Mouse (Mus musculus): ENCODE results near the gene Gucy2g. TPM values are rescaled to one million over a fixed set of nuclear protein-coding genes. Genes with fewer than 3 reads are reported as not detected.

Gucy2g gene
- polyA plus RNA-seq, 1 experiment from 2014 or later, result not detected

GRCm38 (mm10) chr19:55253570-55254441 lies 12.8 kb upstream of the Gucy2g start:
- WGBS, result under 1% methylated on average over 32 of the region's 32 CpGs
- Histone ChIP-seq H3K4me3 (ENCODE audit: low read depth, low read length) (peak overlapping the region; percentile 44), H3K27ac (ENCODE audit: low read depth, low read length) (peak overlapping the region; percentile 25; the same call in 1 of the 2 replicates), H3K4me2 (replicated peaks; ENCODE audit: low read depth, low read length) (peak overlapping the region; percentile 78), H3K36me3 (ENCODE audit: control insufficient read depth, insufficient read depth, low read length) (no peaks in the 10 kb centered on the region), H3K9ac (ENCODE audit: low read depth, low read length) (peak overlapping the region; percentile 69), H3K9me3 (ENCODE audit: control insufficient read depth, low read length) (no peaks in the 10 kb centered on the region), H3K27me3 (ENCODE audit: control insufficient read depth, insufficient read depth, low read length) (no peaks in the 10 kb centered on the region), H3K4me1 (replicated peaks; ENCODE audit: control insufficient read depth, insufficient read depth, low read length) (no peaks in the 10 kb centered on the region)
- ATAC-seq (ENCODE audit: low FRiP score), result peak; percentile 81
- DNase-seq (ENCODE audit: low spot score), result peak; percentile 70

- ATAC-seq (ENCODE audit: low FRiP score), result no peak
- DNase-seq (ENCODE audit: low spot score), result no peak
- WGBS, result 1% methylated on average over 9 of the region's 9 CpGs
These were observed 12.2 kb upstream of the Gucy2g start for GRCm38 (mm10) chr19:55253239-55253569.

DNA sequence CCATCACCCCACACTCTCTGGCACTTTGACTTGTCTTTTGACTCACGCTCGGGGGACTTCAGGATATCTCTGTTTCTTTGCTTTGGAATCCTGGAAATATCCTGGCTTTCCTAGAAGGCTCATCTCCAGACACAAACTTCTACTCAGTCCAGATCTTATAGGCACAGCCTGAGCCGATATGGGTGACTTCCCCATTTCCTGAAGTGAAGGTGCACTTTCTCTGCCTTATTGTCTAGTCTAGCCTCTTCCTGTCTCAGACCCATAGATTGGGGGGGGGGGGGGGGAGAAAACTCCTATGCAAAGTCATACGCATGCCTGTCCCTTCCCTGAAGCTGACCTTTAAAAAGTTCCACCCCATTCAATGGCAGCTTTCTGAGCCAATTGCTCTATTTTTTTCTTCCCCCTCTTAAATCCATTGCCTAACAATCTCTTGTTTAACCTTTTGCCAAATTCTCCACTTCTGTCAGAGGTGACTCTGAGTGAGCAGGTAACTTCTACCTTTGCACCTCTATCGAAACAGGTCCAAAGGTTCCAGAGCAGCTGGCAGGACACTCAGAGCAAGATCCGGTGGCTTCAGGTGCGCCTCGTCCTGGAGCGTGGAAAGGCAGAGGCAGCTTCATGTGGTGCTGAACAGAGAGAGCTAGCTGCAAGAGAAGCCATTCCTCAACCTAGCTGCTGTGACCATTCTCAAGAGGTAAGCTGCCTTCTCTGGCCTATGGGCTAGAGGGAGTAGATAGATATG lies 10.5 kb upstream of the Gucy2g start, which contains the start of gene Acsl5:
Acsl5 (plus strand) TSS at position 556 of the 742 bp plus-strand sequence.
- no peak within 1 kb of the TSS for H3K9ac ChIP-seq (ENCODE audit: low read depth, low read length)
- no peaks in the 10 kb centered on the region for H3K36me3 ChIP-seq (ENCODE audit: control insufficient read depth, insufficient read depth, low read length)
- no peaks in the 10 kb centered on the region for H3K9me3 ChIP-seq (ENCODE audit: control insufficient read depth, low read length)
- no peak for DNase-seq (ENCODE audit: low spot score)
- no peaks in the 10 kb centered on the region for H3K4me1 ChIP-seq (replicated peaks; ENCODE audit: control insufficient read depth, insufficient read depth, low read length)
- no peak for ATAC-seq (ENCODE audit: low FRiP score)
- no peaks in the 10 kb centered on the region for H3K27me3 ChIP-seq (ENCODE audit: control insufficient read depth, insufficient read depth, low read length)
- H3K27ac ChIP-seq (ENCODE audit: low read depth, low read length), result no peak within 1 kb of the TSS
- no peak within 1 kb of the TSS for H3K4me3 ChIP-seq (ENCODE audit: low read depth, low read length)
- H3K4me2 ChIP-seq (replicated peaks; ENCODE audit: low read depth, low read length), result no peak within 1 kb of the TSS
- 95% methylated on average over 9 of the region's 9 CpGs for WGBS

More at GRCm38 (mm10) chr19:55253239-55253569, 12.2 kb upstream of the Gucy2g start:
- peak overlapping the region; percentile 44 for H3K4me3 ChIP-seq (ENCODE audit: low read depth, low read length)
- no peak overlapping the region for H3K27ac ChIP-seq (ENCODE audit: low read depth, low read length)
- no peaks in the 10 kb centered on the region for H3K4me1 ChIP-seq (replicated peaks; ENCODE audit: control insufficient read depth, insufficient read depth, low read length)
- peak overlapping the region; percentile 69 for H3K9ac ChIP-seq (ENCODE audit: low read depth, low read length)
- no peaks in the 10 kb centered on the region for H3K9me3 ChIP-seq (ENCODE audit: control insufficient read depth, low read length)
- H3K4me2 ChIP-seq (replicated peaks; ENCODE audit: low read depth, low read length), result peak overlapping the region; percentile 78
- H3K36me3 ChIP-seq (ENCODE audit: control insufficient read depth, insufficient read depth, low read length), result no peaks in the 10 kb centered on the region
- no peaks in the 10 kb centered on the region for H3K27me3 ChIP-seq (ENCODE audit: control insufficient read depth, insufficient read depth, low read length)

DNA sequence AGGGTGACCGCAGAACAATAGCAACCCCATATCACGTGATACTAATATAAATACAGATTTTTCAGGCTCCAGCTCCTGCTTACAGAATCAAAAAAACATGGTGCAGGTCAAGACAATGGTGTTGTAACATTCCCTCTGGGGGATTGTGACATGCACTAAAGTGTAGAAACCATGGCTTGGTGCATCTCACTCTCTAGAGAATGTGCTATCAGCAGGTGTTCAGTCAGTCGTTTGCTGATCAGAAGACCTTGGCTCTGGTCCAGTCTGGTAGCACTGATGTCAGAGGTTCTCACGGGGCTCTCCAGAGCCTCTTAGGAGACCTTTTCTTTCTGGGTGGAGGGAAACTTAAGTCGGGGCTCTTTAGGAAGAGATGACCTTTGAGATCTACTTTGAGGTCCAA lies 9.4 kb upstream of the Gucy2g start:
- ATAC-seq (ENCODE audit: low FRiP score) (no peak), DNase-seq (ENCODE audit: low spot score) (no peak)
- H3K9ac ChIP-seq (ENCODE audit: low read depth, low read length), result no peak overlapping the region
- H3K9me3 ChIP-seq (ENCODE audit: control insufficient read depth, low read length), result no peaks in the 10 kb centered on the region
- no peaks in the 10 kb centered on the region for H3K27me3 ChIP-seq (ENCODE audit: control insufficient read depth, insufficient read depth, low read length)
- H3K4me1 ChIP-seq (replicated peaks; ENCODE audit: control insufficient read depth, insufficient read depth, low read length), result no peaks in the 10 kb centered on the region
- no peak overlapping the region for H3K27ac ChIP-seq (ENCODE audit: low read depth, low read length)
- H3K4me2 ChIP-seq (replicated peaks; ENCODE audit: low read depth, low read length), result no peak overlapping the region
- H3K36me3 ChIP-seq (ENCODE audit: control insufficient read depth, insufficient read depth, low read length), result no peaks in the 10 kb centered on the region
- no peak overlapping the region for H3K4me3 ChIP-seq (ENCODE audit: low read depth, low read length)
- WGBS, result 92% methylated on average over 5 of the region's 5 CpGs

GRCm38 (mm10) chr19:55247991-55248520 lies 7.0 kb upstream of the Gucy2g start:
- Histone ChIP-seq H3K9ac (ENCODE audit: low read depth, low read length) (no peak overlapping the region), H3K36me3 (ENCODE audit: control insufficient read depth, insufficient read depth, low read length) (no peaks in the 10 kb centered on the region), H3K4me1 (replicated peaks; ENCODE audit: control insufficient read depth, insufficient read depth, low read length) (no peaks in the 10 kb centered on the region), H3K27ac (ENCODE audit: low read depth, low read length) (no peak overlapping the region), H3K4me2 (replicated peaks; ENCODE audit: low read depth, low read length) (no peak overlapping the region), H3K4me3 (ENCODE audit: low read depth, low read length) (no peak overlapping the region), H3K27me3 (ENCODE audit: control insufficient read depth, insufficient read depth, low read length) (no peaks in the 10 kb centered on the region), H3K9me3 (ENCODE audit: control insufficient read depth, low read length) (no peaks in the 10 kb centered on the region)
- ATAC-seq (ENCODE audit: low FRiP score), result no peak
- 81% methylated on average over 9 of the region's 9 CpGs for WGBS
- no peak for DNase-seq (ENCODE audit: low spot score)

DNA sequence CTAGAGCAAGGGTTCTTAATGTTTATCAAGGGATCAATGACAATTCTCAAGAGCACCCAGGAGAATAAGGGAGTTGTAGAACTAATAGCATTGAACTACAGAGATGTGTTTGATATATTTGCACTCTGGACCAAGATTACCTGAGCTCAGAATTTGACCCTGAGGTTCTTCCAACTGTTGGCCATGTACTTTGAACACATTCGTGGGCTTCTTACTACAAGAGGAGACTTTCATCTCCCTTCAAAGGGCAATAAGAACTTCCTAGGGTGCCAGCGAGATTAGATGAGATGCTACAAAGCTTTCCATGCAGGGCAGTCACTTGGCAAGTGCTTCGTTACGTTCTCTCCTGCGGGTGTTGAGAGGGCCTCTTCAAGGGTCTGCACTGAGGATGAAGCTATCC lies 6.5 kb upstream of the Gucy2g start:
- no peaks in the 10 kb centered on the region for H3K36me3 ChIP-seq (ENCODE audit: control insufficient read depth, insufficient read depth, low read length)
- no peak overlapping the region for H3K27ac ChIP-seq (ENCODE audit: low read depth, low read length)
- no peak overlapping the region for H3K4me2 ChIP-seq (replicated peaks; ENCODE audit: low read depth, low read length)
- H3K27me3 ChIP-seq (ENCODE audit: control insufficient read depth, insufficient read depth, low read length), result no peaks in the 10 kb centered on the region
- DNase-seq (ENCODE audit: low spot score) (no peak), ATAC-seq (ENCODE audit: low FRiP score) (no peak)
- H3K9me3 ChIP-seq (ENCODE audit: control insufficient read depth, low read length), result no peaks in the 10 kb centered on the region
- no peak overlapping the region for H3K9ac ChIP-seq (ENCODE audit: low read depth, low read length)
- 85% methylated on average over 5 of the region's 5 CpGs for WGBS
- H3K4me3 ChIP-seq (ENCODE audit: low read depth, low read length), result no peak overlapping the region
- no peaks in the 10 kb centered on the region for H3K4me1 ChIP-seq (replicated peaks; ENCODE audit: control insufficient read depth, insufficient read depth, low read length)

DNA sequence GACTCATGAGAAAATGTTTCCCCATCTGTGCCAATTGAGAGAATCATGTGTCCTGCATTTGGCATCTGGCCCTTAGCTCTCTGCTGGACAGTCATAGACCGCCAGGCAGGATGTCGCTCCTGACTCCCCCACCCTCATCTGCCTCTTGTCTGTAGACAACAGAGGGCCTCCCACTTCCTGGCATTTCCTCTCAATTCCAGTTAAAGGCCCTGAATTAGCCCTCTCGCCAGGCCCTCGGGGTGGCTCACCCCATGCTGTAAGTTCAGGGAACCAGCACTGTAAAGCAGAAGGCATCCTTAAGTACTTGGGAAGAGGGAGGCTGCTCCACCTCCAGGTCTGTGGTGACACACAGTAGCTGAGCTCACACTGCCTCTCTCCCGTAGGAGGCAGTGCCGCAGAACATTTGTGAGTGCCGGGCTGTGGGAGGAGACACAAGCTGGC lies 3.8 kb upstream of the Gucy2g start:
- H3K27ac ChIP-seq (ENCODE audit: low read depth, low read length), result no peak overlapping the region
- H3K4me3 ChIP-seq (ENCODE audit: low read depth, low read length), result no peak overlapping the region
- H3K4me1 ChIP-seq (replicated peaks; ENCODE audit: control insufficient read depth, insufficient read depth, low read length), result no peaks in the 10 kb centered on the region
- ATAC-seq (ENCODE audit: low FRiP score) (no peak), DNase-seq (ENCODE audit: low spot score) (peak; percentile 5)
- 32% methylated on average over 7 of the region's 7 CpGs for WGBS
- H3K36me3 ChIP-seq (ENCODE audit: control insufficient read depth, insufficient read depth, low read length), result no peaks in the 10 kb centered on the region
- no peak overlapping the region for H3K9ac ChIP-seq (ENCODE audit: low read depth, low read length)
- H3K9me3 ChIP-seq (ENCODE audit: control insufficient read depth, low read length), result no peaks in the 10 kb centered on the region
- no peaks in the 10 kb centered on the region for H3K27me3 ChIP-seq (ENCODE audit: control insufficient read depth, insufficient read depth, low read length)
- H3K4me2 ChIP-seq (replicated peaks; ENCODE audit: low read depth, low read length), result no peak overlapping the region

DNA sequence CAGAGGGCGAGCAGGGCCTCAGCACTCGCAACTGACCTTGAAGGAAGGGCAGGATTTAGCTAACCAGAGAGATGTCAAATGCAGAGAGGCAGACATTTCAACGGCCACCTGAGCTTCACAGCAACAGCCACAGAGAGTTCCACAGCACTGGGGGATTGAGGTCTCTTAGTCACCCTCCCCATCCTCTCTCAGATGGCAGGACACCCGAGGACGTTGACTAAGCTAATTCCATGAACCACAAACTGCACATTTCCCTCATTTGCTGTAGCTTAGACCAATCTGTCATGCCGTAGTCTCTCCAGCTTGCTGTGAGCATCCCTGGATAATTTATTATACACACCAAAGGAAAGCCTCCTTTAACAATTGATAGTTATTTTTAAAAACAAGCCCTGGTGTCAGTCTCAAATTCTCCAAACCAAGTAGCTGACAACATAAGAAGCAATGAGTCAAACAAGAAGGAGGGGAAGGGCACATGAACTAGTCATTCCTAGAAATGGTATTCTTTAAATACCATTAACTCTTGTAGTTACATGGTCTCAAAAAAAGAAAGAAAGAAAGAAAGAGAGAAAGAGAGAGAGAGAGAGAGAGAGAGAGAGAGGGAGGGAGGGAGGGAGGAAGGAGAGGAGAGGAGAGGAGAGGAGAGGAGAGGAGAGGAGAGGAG lies 1.1 kb downstream of the Gucy2g start:
- Histone ChIP-seq H3K27ac (ENCODE audit: low read depth, low read length) (no peak overlapping the region), H3K4me1 (replicated peaks; ENCODE audit: control insufficient read depth, insufficient read depth, low read length) (no peaks in the 10 kb centered on the region), H3K9me3 (ENCODE audit: control insufficient read depth, low read length) (no peaks in the 10 kb centered on the region), H3K4me3 (ENCODE audit: low read depth, low read length) (no peak overlapping the region), H3K4me2 (replicated peaks; ENCODE audit: low read depth, low read length) (no peak overlapping the region), H3K9ac (ENCODE audit: low read depth, low read length) (no peak overlapping the region), H3K27me3 (ENCODE audit: control insufficient read depth, insufficient read depth, low read length) (no peaks in the 10 kb centered on the region), H3K36me3 (ENCODE audit: control insufficient read depth, insufficient read depth, low read length) (no peaks in the 10 kb centered on the region)
- ATAC-seq (ENCODE audit: low FRiP score) (no peak), DNase-seq (ENCODE audit: low spot score) (no peak)
- 81% methylated on average over 6 of the region's 6 CpGs for WGBS
